Mouse (Mus musculus): ENCODE results near the gene Dnajc17. TPM values are rescaled to one million over a fixed set of nuclear protein-coding genes. Genes with fewer than 3 reads are reported as not detected.
A peak's percentile ranks its signal among the peaks of the same experiment; 100 is the strongest.

The Dnajc17 gene
- polyA plus RNA-seq, 1 experiment, result 13.5 TPM

DNA sequence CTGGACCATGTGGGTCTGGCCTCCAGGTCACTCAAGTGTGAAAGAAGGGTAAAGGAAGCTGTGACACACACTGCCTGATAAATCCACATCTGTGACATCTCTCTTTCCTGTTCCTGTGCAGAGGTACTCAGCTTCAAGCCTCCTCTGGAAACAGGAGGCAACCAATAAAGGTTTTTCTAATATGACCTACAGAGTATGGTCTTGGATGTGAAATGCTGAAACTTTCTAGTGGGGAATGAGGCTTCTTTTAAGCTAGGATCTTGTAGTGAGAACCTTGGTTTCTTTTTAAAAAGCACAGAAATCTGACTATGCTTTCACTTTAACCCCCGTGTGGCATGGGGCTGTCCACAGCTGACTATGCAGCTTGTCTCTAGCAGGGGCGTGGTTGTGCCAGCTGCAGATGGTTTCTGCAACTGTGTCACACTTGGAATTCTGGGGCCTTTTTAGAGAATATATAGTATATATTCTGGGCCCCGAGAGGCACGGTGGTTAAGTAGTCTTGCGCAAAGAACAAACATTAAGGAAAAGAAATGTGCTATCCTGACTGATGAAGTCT is 31.1 kb downstream of the Dnajc17 start:
- Histone ChIP-seq H3K27ac (ENCODE audit: insufficient read depth, low read depth, low read length) (no peak overlapping the region), H3K4me3 (ENCODE audit: insufficient read depth, low read length) (no peak overlapping the region)

DNA sequence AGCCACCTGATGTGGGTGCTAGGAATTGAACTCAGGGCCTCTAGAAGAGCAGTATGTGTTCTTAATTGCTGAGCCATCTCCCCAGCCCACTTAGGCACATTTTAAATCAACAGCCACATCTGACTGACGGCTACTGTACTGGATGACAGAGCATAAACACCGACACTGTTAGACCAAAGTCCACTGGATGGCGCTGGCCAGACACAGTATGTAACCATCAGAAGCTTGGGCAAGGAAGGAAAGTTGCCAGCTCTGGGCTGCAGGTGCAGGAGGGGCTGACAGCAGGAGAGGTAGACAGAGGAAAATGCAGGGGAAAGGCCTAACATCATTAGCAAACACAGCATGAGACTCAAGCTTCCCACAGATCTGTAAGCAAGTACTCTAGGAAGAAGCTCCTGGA is 31.8 kb downstream of the Dnajc17 start:
- peaks cover 13% of the 10 kb centered on the region for H3K4me1 ChIP-seq (ENCODE audit: control insufficient read depth, insufficient read depth, low read length)

More for the DNA sequence above, 31.1 kb downstream of the Dnajc17 start:
- no peak for TF ChIP-seq CTCF (IDR thresholded peaks at IDR 0.05; ENCODE audit: low read depth, low read length)
- TF ChIP-seq POLR2A (IDR thresholded peaks at IDR 0.05; ENCODE audit: borderline replicate concordance, low read depth, low read length), result no peak
- peaks cover 9% of the 10 kb centered on the region for H3K4me1 ChIP-seq (ENCODE audit: control insufficient read depth, insufficient read depth, low read length)

DNA sequence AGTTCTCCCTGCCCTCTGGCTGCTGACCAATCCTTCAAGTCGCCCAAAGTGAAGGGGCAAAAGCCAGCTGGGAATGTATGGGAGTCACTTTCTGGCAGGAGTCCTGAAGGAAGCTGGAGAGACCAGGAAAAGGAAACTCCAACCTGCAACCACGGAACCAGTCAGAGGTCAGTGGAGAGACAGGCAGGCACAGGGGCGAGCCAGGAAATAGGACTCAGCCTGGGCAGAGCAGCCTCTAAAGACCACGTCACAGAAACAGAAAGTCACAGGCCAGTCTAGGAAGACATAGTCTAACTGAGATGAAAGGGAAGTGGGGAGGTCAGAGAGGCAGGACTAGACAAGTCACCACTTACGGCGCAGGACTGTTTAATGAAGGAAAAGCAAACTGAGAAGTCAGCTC is 33.0 kb downstream of the Dnajc17 start:
- H3K27ac ChIP-seq (ENCODE audit: insufficient read depth, low read depth, low read length), result no peak overlapping the region
- TF ChIP-seq CTCF (IDR thresholded peaks at IDR 0.05; ENCODE audit: low read depth, low read length) (no peak), POLR2A (IDR thresholded peaks at IDR 0.05; ENCODE audit: borderline replicate concordance, low read depth, low read length) (no peak)
- peaks cover 13% of the 10 kb centered on the region for H3K4me1 ChIP-seq (ENCODE audit: control insufficient read depth, insufficient read depth, low read length)
- no peak overlapping the region for H3K4me3 ChIP-seq (ENCODE audit: insufficient read depth, low read length)

More for the DNA sequence above, 31.8 kb downstream of the Dnajc17 start:
- Histone ChIP-seq H3K4me3 (ENCODE audit: insufficient read depth, low read length) (no peak overlapping the region), H3K27ac (ENCODE audit: insufficient read depth, low read depth, low read length) (no peak overlapping the region)
- TF ChIP-seq CTCF (IDR thresholded peaks at IDR 0.05; ENCODE audit: low read depth, low read length) (no peak), POLR2A (IDR thresholded peaks at IDR 0.05; ENCODE audit: borderline replicate concordance, low read depth, low read length) (no peak)

DNA sequence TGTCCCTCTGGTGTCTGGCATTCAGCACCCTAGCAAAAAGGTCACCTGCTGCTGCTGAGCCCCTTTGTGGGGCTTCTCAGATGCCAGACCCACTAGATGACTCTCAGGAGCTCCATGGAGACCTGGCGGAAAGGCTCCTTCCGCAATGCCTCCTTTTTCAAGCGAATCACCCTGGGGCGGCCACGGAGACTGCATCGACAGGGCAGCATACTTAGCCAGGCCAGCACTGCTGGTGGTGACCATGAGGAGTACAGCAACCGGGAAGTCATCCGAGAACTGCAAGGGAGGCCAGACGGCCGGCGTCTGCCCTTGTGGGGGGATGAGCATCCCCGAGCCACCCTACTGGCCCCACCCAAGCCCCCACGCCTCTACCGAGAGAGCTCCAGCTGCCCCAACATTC is 33.7 kb downstream of the Dnajc17 start:
- Histone ChIP-seq H3K4me1 (ENCODE audit: control insufficient read depth, insufficient read depth, low read length) (peaks cover 17% of the 10 kb centered on the region), H3K4me3 (ENCODE audit: insufficient read depth, low read length) (no peak overlapping the region), H3K27ac (ENCODE audit: insufficient read depth, low read depth, low read length) (no peak overlapping the region)
- TF ChIP-seq CTCF (IDR thresholded peaks at IDR 0.05; ENCODE audit: low read depth, low read length) (no peak), POLR2A (IDR thresholded peaks at IDR 0.05; ENCODE audit: borderline replicate concordance, low read depth, low read length) (no peak)

DNA sequence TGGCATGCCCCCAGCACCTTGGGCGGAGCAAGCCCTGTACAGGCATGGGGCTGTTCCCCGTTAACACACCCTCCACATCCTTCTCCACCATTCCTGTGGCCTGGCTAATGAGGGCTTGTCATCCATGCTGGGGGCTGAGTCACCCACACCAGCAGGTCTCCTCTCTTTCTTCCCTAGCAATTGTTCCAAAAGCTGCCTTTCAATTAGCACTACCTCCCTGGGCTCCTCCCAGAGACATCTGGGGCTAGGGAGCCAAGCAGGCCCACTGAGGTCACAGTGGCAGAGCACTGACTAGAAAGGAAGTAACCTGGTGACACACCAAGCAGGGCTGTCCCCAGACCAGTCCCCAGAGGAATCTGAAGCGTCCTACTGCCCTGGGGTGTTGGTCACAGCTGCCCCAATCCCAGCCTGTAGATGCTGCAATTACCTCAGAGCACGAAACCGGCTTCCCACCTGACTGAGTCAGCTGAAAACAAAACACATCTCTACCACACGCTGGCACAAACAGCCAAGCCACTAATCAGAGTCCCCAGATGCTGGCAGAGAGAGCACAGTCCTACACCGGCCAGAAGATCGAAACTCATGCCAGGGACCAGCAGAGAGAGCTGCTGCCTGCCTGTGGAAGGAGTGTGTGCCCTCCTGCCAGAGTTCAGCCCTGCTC is 34.5 kb downstream of the Dnajc17 start, which contains the start of gene Gm14137:
Gm14137 (plus strand) TSS at position 519 of the 661 bp plus-strand sequence.
- Histone ChIP-seq H3K27ac (ENCODE audit: insufficient read depth, low read depth, low read length) (no peak within 1 kb of the TSS), H3K4me1 (ENCODE audit: control insufficient read depth, insufficient read depth, low read length) (peaks cover 21% of the 10 kb centered on the region), H3K4me3 (ENCODE audit: insufficient read depth, low read length) (no peak within 1 kb of the TSS)
- TF ChIP-seq POLR2A (IDR thresholded peaks at IDR 0.05; ENCODE audit: borderline replicate concordance, low read depth, low read length) (no peak), CTCF (IDR thresholded peaks at IDR 0.05; ENCODE audit: low read depth, low read length) (no peak)

DNA sequence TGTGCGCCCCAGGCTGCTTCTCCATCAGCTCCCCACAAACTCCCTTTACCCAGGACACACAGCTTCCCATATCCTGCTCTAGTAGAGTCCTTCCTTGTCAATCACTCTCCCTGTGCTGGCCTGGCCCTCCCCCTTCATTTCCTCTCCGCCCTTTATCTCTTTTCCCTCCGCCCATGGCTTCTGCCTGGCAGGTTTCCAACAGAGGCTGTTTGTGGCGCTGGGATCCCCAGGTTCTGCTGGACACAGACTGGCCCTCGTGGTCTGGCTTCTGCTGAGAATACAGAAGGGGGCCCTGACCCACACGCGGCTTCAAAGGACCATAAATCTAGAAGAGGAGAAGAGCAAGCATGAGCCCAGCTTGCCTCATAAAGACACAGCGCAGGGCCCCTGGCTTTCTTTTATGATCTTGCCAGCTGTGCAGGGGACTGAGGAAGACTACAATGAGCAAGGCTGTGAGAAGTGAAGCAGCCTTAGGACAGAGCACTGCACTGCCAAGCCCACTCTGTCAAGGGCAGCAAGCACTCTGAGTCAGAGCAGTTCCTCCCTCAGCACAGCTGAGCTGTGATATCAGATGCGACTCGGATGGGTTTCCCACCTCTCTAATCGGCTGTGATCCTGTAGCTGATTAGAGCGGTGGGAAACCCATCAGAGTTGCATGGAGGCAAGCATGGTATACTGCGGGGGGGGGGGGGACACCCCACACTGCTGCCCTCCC is 35.6 kb downstream of the Dnajc17 start:
- peaks cover 21% of the 10 kb centered on the region for H3K4me1 ChIP-seq (ENCODE audit: control insufficient read depth, insufficient read depth, low read length)
- H3K27ac ChIP-seq (ENCODE audit: insufficient read depth, low read depth, low read length), result no peak overlapping the region
- no peak overlapping the region for H3K4me3 ChIP-seq (ENCODE audit: insufficient read depth, low read length)
- TF ChIP-seq POLR2A (IDR thresholded peaks at IDR 0.05; ENCODE audit: borderline replicate concordance, low read depth, low read length) (no peak), CTCF (IDR thresholded peaks at IDR 0.05; ENCODE audit: low read depth, low read length) (no peak)

DNA sequence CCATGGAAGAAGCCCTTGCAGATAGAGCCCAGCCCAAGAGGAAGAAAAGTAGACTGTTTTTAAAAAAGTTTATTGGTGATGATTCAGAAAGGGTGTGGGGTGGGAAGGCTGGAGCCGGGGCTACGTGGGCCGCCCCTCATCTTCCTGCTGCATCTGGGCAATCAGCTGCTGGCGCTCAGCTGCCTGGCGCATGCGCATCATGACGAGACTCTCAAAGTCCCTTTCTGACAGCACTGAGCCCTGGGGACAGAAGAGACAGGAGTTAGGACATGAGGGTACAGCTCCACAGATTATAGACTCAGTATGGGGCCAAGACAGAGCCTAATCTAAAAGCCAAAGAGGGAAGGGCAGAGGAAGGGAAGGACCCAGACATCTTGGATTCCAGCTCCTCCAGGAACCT is 36.1 kb downstream of the Dnajc17 start:
- Histone ChIP-seq H3K4me3 (ENCODE audit: insufficient read depth, low read length) (no peak overlapping the region), H3K27ac (ENCODE audit: insufficient read depth, low read depth, low read length) (no peak overlapping the region), H3K4me1 (ENCODE audit: control insufficient read depth, insufficient read depth, low read length) (peaks cover 21% of the 10 kb centered on the region)
- no peak for TF ChIP-seq CTCF (IDR thresholded peaks at IDR 0.05; ENCODE audit: low read depth, low read length)
- no peak for TF ChIP-seq POLR2A (IDR thresholded peaks at IDR 0.05; ENCODE audit: borderline replicate concordance, low read depth, low read length)

DNA sequence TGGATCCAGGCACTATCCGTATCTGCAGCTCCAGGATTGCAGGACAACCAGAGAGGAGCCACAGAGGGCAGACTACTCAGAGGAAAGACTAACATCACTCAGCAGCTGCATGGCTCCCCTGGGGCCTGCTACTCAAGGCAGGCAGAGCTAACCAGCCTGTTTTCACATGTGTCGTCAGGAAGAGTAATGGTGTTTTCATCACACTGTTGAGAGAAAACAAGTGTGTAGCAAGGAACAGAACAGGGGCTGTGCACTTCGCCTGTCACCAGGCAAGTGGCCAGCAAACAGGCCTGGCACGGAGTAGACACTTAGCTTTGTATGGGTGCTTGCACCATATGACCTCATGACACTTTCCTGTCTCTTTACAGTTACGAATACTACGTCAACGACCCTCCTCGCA is 37.0 kb downstream of the Dnajc17 start:
- Histone ChIP-seq H3K4me1 (ENCODE audit: control insufficient read depth, insufficient read depth, low read length) (peaks cover 27% of the 10 kb centered on the region), H3K4me3 (ENCODE audit: insufficient read depth, low read length) (no peak overlapping the region), H3K27ac (ENCODE audit: insufficient read depth, low read depth, low read length) (no peak overlapping the region)
- TF ChIP-seq CTCF (IDR thresholded peaks at IDR 0.05; ENCODE audit: low read depth, low read length), result no peak
- TF ChIP-seq POLR2A (IDR thresholded peaks at IDR 0.05; ENCODE audit: borderline replicate concordance, low read depth, low read length), result no peak

DNA sequence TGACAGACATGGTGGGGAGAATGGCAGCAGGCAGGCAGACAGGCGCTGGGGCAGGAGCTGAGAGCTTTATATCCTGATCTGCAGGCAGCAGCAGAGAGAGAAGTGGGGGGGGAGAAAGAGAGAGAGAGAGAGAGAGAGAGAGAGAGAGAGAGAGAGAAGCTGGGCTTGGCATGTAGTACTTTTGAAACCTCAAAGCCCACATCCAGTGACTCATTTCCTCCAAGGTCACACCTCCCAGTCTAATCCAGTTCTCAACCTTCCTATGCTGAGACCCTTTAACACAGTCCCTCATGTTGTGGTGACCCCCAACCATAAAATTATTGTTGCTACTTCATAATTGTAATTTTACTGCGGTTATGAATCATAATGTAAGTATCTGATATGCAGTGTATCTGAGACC is 38.3 kb downstream of the Dnajc17 start:
- TF ChIP-seq CTCF (IDR thresholded peaks at IDR 0.05; ENCODE audit: low read depth, low read length) (no peak), POLR2A (IDR thresholded peaks at IDR 0.05; ENCODE audit: borderline replicate concordance, low read depth, low read length) (no peak)
- H3K27ac ChIP-seq (ENCODE audit: insufficient read depth, low read depth, low read length), result no peak overlapping the region
- no peak overlapping the region for H3K4me3 ChIP-seq (ENCODE audit: insufficient read depth, low read length)
- peaks cover 28% of the 10 kb centered on the region for H3K4me1 ChIP-seq (ENCODE audit: control insufficient read depth, insufficient read depth, low read length)

DNA sequence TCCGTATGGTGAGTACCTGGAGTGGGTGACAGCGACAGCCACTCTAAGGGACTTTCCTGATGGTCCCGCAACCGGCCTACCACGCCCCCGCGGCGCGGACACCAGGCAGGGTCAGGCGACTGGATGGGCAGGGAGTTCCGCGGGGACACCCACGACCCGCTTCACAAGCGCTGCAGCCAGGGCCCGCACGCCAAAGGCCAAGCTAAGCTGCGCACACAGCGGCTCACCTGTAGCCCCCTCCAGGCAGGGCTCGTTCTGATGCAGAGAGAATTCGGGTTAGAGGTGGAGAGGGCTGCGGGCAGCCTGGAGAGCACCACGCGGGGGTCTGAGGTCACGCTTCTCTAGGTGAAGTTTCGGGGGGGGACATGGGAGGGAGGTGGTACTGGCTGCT is 40.7 kb downstream of the Dnajc17 start:
- TF ChIP-seq POLR2A (IDR thresholded peaks at IDR 0.05; ENCODE audit: borderline replicate concordance, low read depth, low read length), result no peak
- no peak for TF ChIP-seq CTCF (IDR thresholded peaks at IDR 0.05; ENCODE audit: low read depth, low read length)
- no peak overlapping the region for H3K27ac ChIP-seq (ENCODE audit: insufficient read depth, low read depth, low read length)
- peak overlapping the region; percentile 61 for H3K4me3 ChIP-seq (ENCODE audit: insufficient read depth, low read length)
- peaks cover 29% of the 10 kb centered on the region for H3K4me1 ChIP-seq (ENCODE audit: control insufficient read depth, insufficient read depth, low read length)

All from bone marrow macrophage, adult 2 months (primary cell).